Mouse (Mus musculus) C2C12 (cell line): ENCODE measurements around the gene Nradd. TPM values are rescaled to one million over a fixed set of nuclear protein-coding genes. Genes with fewer than 3 reads are reported as not detected.

Experiments
- H3K27me3 ChIP-seq: one replicate; pipeline ENCODE4 v1.6.1; 2011; ENCODE audit not compliant: control insufficient read depth, insufficient read depth, insufficient read length
- H3K36me3 ChIP-seq: one replicate; pipeline ENCODE4 v1.6.1; 2011; ENCODE audit not compliant: control insufficient read depth, insufficient read depth
- H3K4me3 ChIP-seq: one replicate; pipeline ENCODE4 v1.5.1; 2011; ENCODE audit warnings: mild to moderate bottlenecking, control low read depth; ENCODE audit not compliant: poor library complexity, insufficient read depth, severe bottlenecking
- H3K79me2 ChIP-seq: one replicate; pipeline ENCODE4 v1.6.1; 2011; ENCODE audit not compliant: control insufficient read depth, insufficient read depth
- H3K79me3 ChIP-seq: one replicate; pipeline ENCODE4 v1.6.1; 2011; ENCODE audit warnings: low read depth, control low read depth
- H3ac ChIP-seq: one replicate; pipeline ENCODE3; 2011; ENCODE audit warnings: low read depth; ENCODE audit not compliant: control insufficient read depth, insufficient read length
- CEBPB ChIP-seq: IDR thresholded peaks from one replicate; pipeline ENCODE4 v1.6.1; 2011; ENCODE audit warnings: low read depth, mild to moderate bottlenecking, control low read depth, moderate library complexity
- CTCF ChIP-seq: IDR thresholded peaks from one replicate; pipeline ENCODE4 v1.5.1; 2011; ENCODE audit not compliant: control insufficient read depth, insufficient read depth, insufficient read length
- FOSL1 ChIP-seq: IDR thresholded peaks from one replicate; pipeline ENCODE4 v1.8.0; 2011; ENCODE audit warnings: mild to moderate bottlenecking, low read length; ENCODE audit not compliant: poor library complexity, insufficient read depth, severe bottlenecking
- MAX ChIP-seq: IDR thresholded peaks from one replicate; pipeline ENCODE4 v1.6.1; 2011; ENCODE audit warnings: mild to moderate bottlenecking, control low read depth
- MYOD1 ChIP-seq: IDR thresholded peaks from one replicate; pipeline ENCODE4 v1.6.1; 2011; ENCODE audit warnings: low read depth; ENCODE audit not compliant: control insufficient read depth, insufficient read length
- MYOG ChIP-seq: IDR thresholded peaks from one replicate; pipeline ENCODE4 v1.6.1; 2011; ENCODE audit not compliant: control insufficient read depth, insufficient read length; ENCODE audit errors: extremely low read depth
- USF1 ChIP-seq: IDR thresholded peaks from one replicate; pipeline ENCODE4 v1.6.1; 2011; ENCODE audit warnings: low read depth, mild to moderate bottlenecking, control low read depth, moderate library complexity
- polyA plus RNA-seq: library from polyadenylated mRNA; unstranded; fragments of >200 nt; fragmentation: generic; extraction: Trizol; gene quantifications from one replicate; pipeline ENCODE4 v1.2.1, GENCODE M21; 2012; ENCODE audit warnings: missing spikeins

Gene Nradd
- polyA plus RNA-seq, 1 experiment, result 87.7 TPM

DNA sequence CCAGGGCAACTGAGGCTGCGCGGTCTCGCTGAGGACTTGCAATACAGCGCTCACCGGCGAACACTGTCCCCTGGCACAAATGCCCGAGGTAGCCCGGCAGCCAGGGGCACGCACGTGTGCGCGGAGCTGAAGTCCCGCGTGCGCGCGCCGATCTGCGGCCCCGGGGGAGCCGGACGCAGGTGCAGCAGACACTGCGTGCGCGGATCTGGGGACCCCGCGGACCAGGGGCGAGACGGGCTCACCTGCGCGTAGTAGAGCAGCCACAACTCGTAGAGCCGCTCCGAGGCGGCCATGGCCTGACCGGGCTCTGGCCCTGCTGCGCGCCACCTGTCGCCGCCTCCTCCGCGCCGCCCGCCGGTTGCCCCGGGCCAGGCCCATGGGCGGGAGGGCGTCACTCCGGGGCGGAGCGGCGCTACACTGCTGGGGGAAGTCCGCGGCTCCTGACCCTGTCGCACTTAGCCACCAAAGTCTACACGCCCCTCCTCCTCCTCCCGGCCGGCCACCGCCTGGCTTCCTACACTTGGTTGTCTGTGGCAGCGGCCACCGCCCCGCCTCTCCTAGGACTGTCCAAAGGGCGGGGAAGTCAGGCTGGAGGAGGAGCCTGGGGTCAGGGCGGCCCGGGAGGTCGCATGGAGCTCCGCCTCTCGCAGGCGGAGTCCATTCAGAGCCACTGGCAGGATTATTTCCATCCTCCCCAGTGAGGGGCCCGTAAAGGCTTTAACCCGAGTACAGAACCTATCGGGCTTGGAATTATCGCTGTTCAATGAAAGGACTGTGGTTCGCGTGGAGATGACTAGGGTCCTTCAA is 29.6 kb upstream of the Nradd start, which contains the start of gene Nbeal2:
Nbeal2 (minus strand) TSS at position 507 of the 807 bp plus-strand sequence.
- Histone ChIP-seq H3ac (peak within 1 kb of the TSS; percentile 74), H3K4me3 (peak within 1 kb of the TSS; percentile 51), H3K36me3 (no peaks in the 10 kb centered on the region), H3K27me3 (no peaks in the 10 kb centered on the region), H3K79me2 (peaks cover 22% of the 10 kb centered on the region), H3K79me3 (peaks cover 20% of the 10 kb centered on the region)
- TF ChIP-seq MAX (no peak), MYOD1 (peak; percentile 13), CTCF (peak; percentile 2)

GRCm38 (mm10) chr9:110652963-110653654 is 28.9 kb upstream of the Nradd start:
- H3K4me3 ChIP-seq, result peak overlapping the region; percentile 51
- H3ac ChIP-seq, result peak overlapping the region; percentile 74
- H3K79me2 ChIP-seq, result peaks cover 15% of the 10 kb centered on the region
- peaks cover 13% of the 10 kb centered on the region for H3K79me3 ChIP-seq
- TF ChIP-seq MAX (no peak), MYOD1 (no peak), USF1 (no peak), FOSL1 (no peak), MYOG (no peak), CTCF (no peak), CEBPB (no peak)
- H3K27me3 ChIP-seq, result no peaks in the 10 kb centered on the region
- H3K36me3 ChIP-seq, result no peaks in the 10 kb centered on the region

GRCm38 (mm10) chr9:110651931-110652722 is 27.9 kb upstream of the Nradd start:
- no peak overlapping the region for H3K4me3 ChIP-seq
- H3K36me3 ChIP-seq, result no peaks in the 10 kb centered on the region
- TF ChIP-seq MYOD1, result no peak
- TF ChIP-seq USF1, result no peak
- no peak for TF ChIP-seq CEBPB
- TF ChIP-seq CTCF, result no peak
- TF ChIP-seq FOSL1, result no peak
- no peak for TF ChIP-seq MAX
- no peak for TF ChIP-seq MYOG
- H3K79me3 ChIP-seq, result peaks cover 3% of the 10 kb centered on the region
- H3ac ChIP-seq, result no peak overlapping the region
- H3K27me3 ChIP-seq, result no peaks in the 10 kb centered on the region
- H3K79me2 ChIP-seq, result peaks cover 5% of the 10 kb centered on the region

GRCm38 (mm10) chr9:110649775-110650174 is 25.5 kb upstream of the Nradd start:
- H3K79me2 ChIP-seq, result no peaks in the 10 kb centered on the region
- no peak overlapping the region for H3ac ChIP-seq
- H3K79me3 ChIP-seq, result no peaks in the 10 kb centered on the region
- no peaks in the 10 kb centered on the region for H3K27me3 ChIP-seq
- H3K4me3 ChIP-seq, result no peak overlapping the region
- no peaks in the 10 kb centered on the region for H3K36me3 ChIP-seq
- no peak for TF ChIP-seq MYOD1
- TF ChIP-seq USF1, result no peak
- TF ChIP-seq CTCF, result no peak
- no peak for TF ChIP-seq FOSL1
- no peak for TF ChIP-seq MYOG
- TF ChIP-seq CEBPB, result no peak
- no peak for TF ChIP-seq MAX

DNA sequence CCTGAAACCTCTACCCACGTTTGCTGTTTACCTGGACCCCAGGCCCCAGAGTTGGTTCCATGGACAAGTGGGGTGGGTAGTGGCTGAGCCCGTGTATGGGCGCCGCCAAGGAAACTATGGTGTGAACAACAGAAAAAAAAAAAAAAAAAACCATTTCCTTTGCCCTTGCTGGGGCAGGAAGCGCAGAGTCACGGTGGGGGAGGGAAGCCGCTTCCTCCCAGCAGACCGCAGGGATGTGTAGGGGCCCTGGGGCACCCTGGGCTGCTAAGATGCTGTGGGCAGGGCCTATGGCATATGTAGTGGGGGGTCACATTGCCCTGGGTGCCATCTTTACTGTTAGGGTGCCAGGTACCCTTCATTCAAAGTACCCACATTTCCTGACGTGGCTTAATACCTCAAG is 21.0 kb upstream of the Nradd start:
- Histone ChIP-seq H3K36me3 (no peaks in the 10 kb centered on the region), H3K4me3 (no peak overlapping the region), H3ac (no peak overlapping the region), H3K27me3 (no peaks in the 10 kb centered on the region), H3K79me2 (no peaks in the 10 kb centered on the region), H3K79me3 (no peaks in the 10 kb centered on the region)
- TF ChIP-seq MYOG, result no peak
